Mouse (Mus musculus) heart, adult 2 months (tissue): ENCODE results near the gene Fcgrt.

ENCODE experiments used
- CTCF ChIP-seq: fragments of 200-600 bp; IDR thresholded peaks from 2 replicates; pipeline ENCODE4 v1.8.1; 2022; ENCODE audit warnings: antibody characterized with exemption, mild to moderate bottlenecking, moderate library complexity
- EP300 ChIP-seq: fragments of 200-500 bp; IDR thresholded peaks from 2 replicates; pipeline ENCODE4 v1.6.1; 2011; ENCODE audit warnings: low read depth, low read length, control low read depth; ENCODE audit not compliant: insufficient read depth
- POLR2A ChIP-seq: fragments of 200-500 bp; IDR thresholded peaks from 2 replicates; pipeline ENCODE4 v1.6.1; 2011; ENCODE audit warnings: mild to moderate bottlenecking, low read depth, low read length, control low read depth; ENCODE audit not compliant: insufficient read depth

- TF ChIP-seq POLR2A (no peak), CTCF (no peak), EP300 (no peak)
These were observed 12.4 kb downstream of the Fcgrt start for GRCm38 (mm10) chr7:45091001-45091990.
